Comparison of ENCODE assay signal across 18 mouse cellular contexts in genomic region chr2:3244251-3244650, GRCm38 (mm10).
"Had no signal": no experiment of that assay in that cellular context is flagged by ENCODE, and none has a peak within 500 bp of the region (broad histone marks: within the 10 kb centered on the region; RNA-seq: fewer than 3 reads in every experiment).

No protein-coding gene starts in this region.

- H3K9ac ChIP-seq: lung, embryonic 14.5 days; midbrain, embryonic 13.5 days; midbrain, embryonic 15.5 days; neural tube, embryonic 12.5 days had no signal

- ATAC-seq: midbrain, embryonic 13.5 days; midbrain, embryonic 15.5 days had no signal

- H3K4me3 ChIP-seq: midbrain, embryonic 13.5 days; midbrain, embryonic 15.5 days; neural tube, embryonic 12.5 days had no signal

- H3K36me3 ChIP-seq: midbrain, embryonic 13.5 days; midbrain, embryonic 15.5 days; neural tube, embryonic 12.5 days had no signal

- DNase-seq: lung, adult 18-20 months; lung, embryonic 14.5 days; lung, postnatal 10 days; lung, postnatal 36 days; retina, postnatal 1 day; right cerebral cortex, adult 18-20 months; right cerebral cortex, postnatal 25 days; right cerebral cortex, postnatal 4 days; spleen, adult 18-20 months; thymus, adult 2 months; thymus, postnatal 25 days; thymus, postnatal 4 days had no signal

- H3K4me2 ChIP-seq: lung, embryonic 14.5 days; midbrain, embryonic 11.5 days; midbrain, embryonic 13.5 days; midbrain, embryonic 15.5 days; neural tube, embryonic 12.5 days had no signal

- H3K27ac ChIP-seq: macrophage; midbrain, embryonic 13.5 days; midbrain, embryonic 15.5 days; neural tube, embryonic 12.5 days had no signal

- H3K4me1 ChIP-seq: megakaryocyte, embryonic 14.5 days; midbrain, embryonic 13.5 days; midbrain, embryonic 15.5 days; neural tube, embryonic 12.5 days had no signal

- H3K9me3 ChIP-seq: megakaryocyte, embryonic 14.5 days; midbrain, embryonic 13.5 days; midbrain, embryonic 15.5 days; neural tube, embryonic 12.5 days had no signal

- H3K27me3 ChIP-seq: midbrain, embryonic 13.5 days; midbrain, embryonic 15.5 days; neural tube, embryonic 12.5 days had no signal
